Mouse (Mus musculus): ENCODE results near the gene Pdgfd.

The Pdgfd gene

GRCm38 (mm10) chr9:6305847-6306246 is 137.5 kb downstream of the Pdgfd start:
- DNase-seq (ENCODE audit: low spot score in 2 of 2) = no peak

- DNase-seq (ENCODE audit: low spot score in 2 of 2) = no peak
Observed at GRCm38 (mm10) chr9:6317114-6317513, 148.7 kb downstream of the Pdgfd start.

GRCm38 (mm10) chr9:6325408-6325807 is 157.0 kb downstream of the Pdgfd start:
- DNase-seq (ENCODE audit: low spot score in 2 of 2) = no peak

GRCm38 (mm10) chr9:6333499-6333898 is 165.1 kb downstream of the Pdgfd start:
- no peak for DNase-seq (ENCODE audit: low spot score in 2 of 2)

- no peak for DNase-seq (ENCODE audit: low spot score in 2 of 2)
Observed at GRCm38 (mm10) chr9:6336236-6336635, 167.9 kb downstream of the Pdgfd start.

GRCm38 (mm10) chr9:6337891-6338290 is 169.5 kb downstream of the Pdgfd start:
- no peak for DNase-seq (ENCODE audit: low spot score in 2 of 2)

- no peak for DNase-seq (ENCODE audit: low spot score in 2 of 2)
Observed at GRCm38 (mm10) chr9:6338344-6338743, 170.0 kb downstream of the Pdgfd start.

- no peak for DNase-seq (ENCODE audit: low spot score in 2 of 2)
Observed at GRCm38 (mm10) chr9:6339394-6339793, 171.0 kb downstream of the Pdgfd start.

- no peak for DNase-seq (ENCODE audit: low spot score in 2 of 2)
Observed at GRCm38 (mm10) chr9:6340750-6341149, 172.4 kb downstream of the Pdgfd start.

GRCm38 (mm10) chr9:6342854-6343253 is 174.5 kb downstream of the Pdgfd start:
- no peak for DNase-seq (ENCODE audit: low spot score in 2 of 2)

- DNase-seq (ENCODE audit: low spot score in 2 of 2) = no peak
Observed at GRCm38 (mm10) chr9:6344514-6344913, 176.1 kb downstream of the Pdgfd start.

GRCm38 (mm10) chr9:6344924-6345323 is 176.5 kb downstream of the Pdgfd start:
- no peak for DNase-seq (ENCODE audit: low spot score in 2 of 2)

- no peak for DNase-seq (ENCODE audit: low spot score in 2 of 2)
Observed at GRCm38 (mm10) chr9:6345366-6345765, 177.0 kb downstream of the Pdgfd start.

GRCm38 (mm10) chr9:6353257-6353960 is 185.0 kb downstream of the Pdgfd start:
- DNase-seq (ENCODE audit: low spot score in 2 of 2) = no peak

GRCm38 (mm10) chr9:6360795-6361194 is 192.4 kb downstream of the Pdgfd start:
- DNase-seq (ENCODE audit: low spot score in 2 of 2) = no peak

GRCm38 (mm10) chr9:6366550-6366949 is 198.2 kb downstream of the Pdgfd start:
- DNase-seq (ENCODE audit: low spot score in 2 of 2) = no peak

- no peak for DNase-seq (ENCODE audit: low spot score in 2 of 2)
Observed at GRCm38 (mm10) chr9:6401764-6402163, 233.4 kb downstream of the Pdgfd start.

GRCm38 (mm10) chr9:6406535-6406934 is 238.2 kb downstream of the Pdgfd start:
- DNase-seq (ENCODE audit: low spot score in 2 of 2) = no peak

- DNase-seq (ENCODE audit: low spot score in 2 of 2) = no peak
Observed at GRCm38 (mm10) chr9:6407972-6408371, 239.6 kb downstream of the Pdgfd start.

- no peak for DNase-seq (ENCODE audit: low spot score in 2 of 2)
Observed at GRCm38 (mm10) chr9:6424606-6425005, 256.2 kb downstream of the Pdgfd start.

Data from urinary bladder, postnatal 4 days (tissue).